Mouse (Mus musculus) stomach, embryonic 16.5 days (tissue): ENCODE results near the gene Cdk4. TPM values are rescaled to one million over a fixed set of nuclear protein-coding genes. Genes with fewer than 3 reads are reported as not detected.

ENCODE experiments used
- ATAC-seq: fragments of 200-750 bp; cut with Nextera tagmentation; 2 replicates; pipeline ENCODE4 v1.8.0; 2017; ENCODE audit warnings: moderate number of reproducible peaks, moderate TSS enrichment; ENCODE audit not compliant: insufficient read depth, low FRiP score
- H3K27ac ChIP-seq: fragments of 300-500 bp; sonication (generic); 2 replicates; pipeline ENCODE4 v1.5.1; 2014; ENCODE audit warnings: low read length
- H3K27me3 ChIP-seq: fragments of 300-500 bp; sonication (generic); 2 replicates; pipeline ENCODE4 v1.6.1; 2014; ENCODE audit warnings: low read length, control low read depth, mixed read lengths; ENCODE audit not compliant: control insufficient read depth, insufficient read depth
- H3K36me3 ChIP-seq: fragments of 300-500 bp; sonication (generic); 2 replicates; pipeline ENCODE4 v1.6.1; 2014; ENCODE audit warnings: low read length; ENCODE audit not compliant: control insufficient read depth, insufficient read depth
- H3K4me1 ChIP-seq: fragments of 300-500 bp; sonication (generic); 2 replicates; pipeline ENCODE4 v1.6.1; 2014; ENCODE audit warnings: low read length, control low read depth, mixed read lengths; ENCODE audit not compliant: control insufficient read depth, insufficient read depth
- H3K4me2 ChIP-seq: fragments of 300-500 bp; sonication (generic); 2 replicates; pipeline ENCODE4 v1.6.1; 2014; ENCODE audit warnings: low read depth, low read length, mixed read lengths
- H3K4me3 ChIP-seq: fragments of 300-500 bp; sonication (generic); replicated peaks from 2 replicates; pipeline ENCODE4 v1.5.1; 2014; ENCODE audit warnings: mild to moderate bottlenecking, low read length
- H3K9ac ChIP-seq: fragments of 300-500 bp; sonication (generic); 2 replicates; pipeline ENCODE4 v1.6.1; 2014; ENCODE audit warnings: low read length
- H3K9me3 ChIP-seq: fragments of 300-500 bp; sonication (generic); replicated peaks from 2 replicates; pipeline ENCODE4 v1.6.1; 2016; ENCODE audit warnings: low read length, control low read depth; ENCODE audit not compliant: control insufficient read depth
- WGBS: fragments of 180-500 bp; shearing (Covaris S2); extraction: QIAGEN DNeasy Blood & Tissue Kit; methylation state at CpG from one replicate; pipeline ENCODE4 v1.1.7; 2014; 5-methylcytosine and 5-hydroxymethylcytosine counted together
- polyA plus RNA-seq: library from polyadenylated mRNA; unstranded; fragments of >200 nt; fragmentation: Nextera tagmentation; extraction: Ambion mirVana; gene quantifications from 2 replicates; pipeline ENCODE4 v1.2.1, GENCODE M21; 2015

The Cdk4 gene
- polyA plus RNA-seq, 1 experiment from 2014 or later, result 1,208 TPM

DNA sequence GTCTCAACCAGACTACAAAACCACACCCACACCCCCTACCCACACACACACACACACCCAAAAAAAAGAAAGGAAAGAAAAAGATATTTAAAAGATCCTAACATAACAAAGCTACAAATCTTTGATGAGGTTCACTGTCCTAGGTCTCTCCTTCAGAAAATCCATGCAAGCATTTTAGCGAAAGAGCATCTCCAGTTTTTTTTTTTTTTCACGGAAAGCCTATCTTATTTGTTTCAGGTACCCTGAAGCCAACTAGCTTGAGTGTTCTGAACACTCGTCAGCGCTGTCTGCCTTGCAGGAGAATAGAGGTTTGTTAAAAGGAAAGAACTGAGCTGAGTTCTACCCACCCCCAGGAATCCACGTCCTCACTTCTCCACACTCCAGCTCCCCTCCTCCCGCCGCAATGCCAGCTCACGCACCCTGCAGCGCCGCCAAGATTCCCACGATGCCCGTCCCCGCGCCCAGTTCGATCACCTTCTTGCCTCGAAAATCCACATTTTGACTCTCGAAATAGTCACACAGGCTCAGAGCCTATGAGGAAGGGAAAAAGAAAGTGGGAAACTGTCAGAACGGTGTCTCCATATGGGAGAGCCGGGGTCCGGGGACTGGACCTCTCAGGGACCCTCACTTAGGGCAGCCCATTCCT is 22.6 kb upstream of the Cdk4 start:
- Histone ChIP-seq H3K9ac (peak overlapping the region; percentile 85), H3K4me2 (peak overlapping the region; percentile 98), H3K27me3 (no peaks in the 10 kb centered on the region), H3K9me3 (no peaks in the 10 kb centered on the region), H3K27ac (peak overlapping the region; percentile 77), H3K4me3 (peak overlapping the region; percentile 92), H3K4me1 (peaks cover 7% of the 10 kb centered on the region; the same call in 1 of the 2 replicates), H3K36me3 (0 out of 2 replicates have a peak, but pooled peaks cover 2% of the 10 kb centered on the region)
- ATAC-seq, result no peak
- 2% methylated on average over 20 of the region's 20 CpGs for WGBS

GRCm38 (mm10) chr10:127041274-127041766 is 22.0 kb upstream of the Cdk4 start, which contains the start of the genes Mettl1 and Eef1akmt3:
Gene Mettl1 (plus strand): TSS chr10:127041414.
Gene Eef1akmt3 (minus strand): TSS chr10:127041513.
- Histone ChIP-seq H3K36me3 (0 out of 2 replicates have a peak, but pooled peaks cover 2% of the 10 kb centered on the region), H3K4me1 (peaks cover 7% of the 10 kb centered on the region; the same call in 1 of the 2 replicates), H3K27me3 (no peaks in the 10 kb centered on the region), H3K4me2 (peak within 1 kb of the TSS; percentile 98), H3K4me3 (peak within 1 kb of the TSS; percentile 92), H3K27ac (peak within 1 kb of the TSS; percentile 77), H3K9ac (peak within 1 kb of the TSS; percentile 85), H3K9me3 (no peaks in the 10 kb centered on the region)
- ATAC-seq, result peak; percentile 65
- WGBS, result under 1% methylated on average over 28 of the region's 28 CpGs

DNA sequence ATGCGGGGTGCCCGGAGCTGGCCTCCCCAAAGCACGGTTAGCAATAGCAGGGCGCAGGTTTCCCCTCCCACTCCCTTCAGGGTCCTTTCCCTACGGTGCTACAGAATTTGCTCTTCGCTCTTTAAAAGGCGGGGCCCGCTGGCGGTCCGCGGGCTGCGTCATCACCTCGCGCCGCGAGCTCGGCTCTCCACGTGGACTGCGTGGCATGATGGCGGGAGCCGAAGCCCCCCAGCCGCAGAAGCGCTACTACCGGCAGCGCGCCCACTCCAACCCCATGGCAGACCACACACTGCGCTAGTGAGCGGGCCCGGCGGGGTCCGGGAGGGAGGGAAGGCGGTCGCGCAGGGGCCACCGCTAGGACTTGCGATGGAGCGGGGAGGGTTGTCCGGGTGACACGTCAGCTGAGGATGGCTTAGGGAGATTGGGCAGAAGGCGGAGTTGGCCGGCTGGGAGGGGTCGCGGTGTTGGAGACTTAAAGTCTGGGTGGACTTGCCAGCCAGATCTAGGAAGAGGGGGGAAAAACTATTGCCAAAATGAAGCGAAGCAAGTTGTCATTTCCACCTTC is 21.5 kb upstream of the Cdk4 start:
- H3K27ac ChIP-seq, result peak overlapping the region; percentile 77
- H3K4me1 ChIP-seq, result peaks cover 7% of the 10 kb centered on the region; the same call in 1 of the 2 replicates
- WGBS, result under 1% methylated on average over 44 of the region's 44 CpGs
- peak overlapping the region; percentile 85 for H3K9ac ChIP-seq
- H3K4me3 ChIP-seq, result peak overlapping the region; percentile 92
- H3K36me3 ChIP-seq, result 0 out of 2 replicates have a peak, but pooled peaks cover 2% of the 10 kb centered on the region
- peak overlapping the region; percentile 98 for H3K4me2 ChIP-seq
- no peaks in the 10 kb centered on the region for H3K9me3 ChIP-seq
- ATAC-seq, result peak; percentile 85
- H3K27me3 ChIP-seq, result no peaks in the 10 kb centered on the region

DNA sequence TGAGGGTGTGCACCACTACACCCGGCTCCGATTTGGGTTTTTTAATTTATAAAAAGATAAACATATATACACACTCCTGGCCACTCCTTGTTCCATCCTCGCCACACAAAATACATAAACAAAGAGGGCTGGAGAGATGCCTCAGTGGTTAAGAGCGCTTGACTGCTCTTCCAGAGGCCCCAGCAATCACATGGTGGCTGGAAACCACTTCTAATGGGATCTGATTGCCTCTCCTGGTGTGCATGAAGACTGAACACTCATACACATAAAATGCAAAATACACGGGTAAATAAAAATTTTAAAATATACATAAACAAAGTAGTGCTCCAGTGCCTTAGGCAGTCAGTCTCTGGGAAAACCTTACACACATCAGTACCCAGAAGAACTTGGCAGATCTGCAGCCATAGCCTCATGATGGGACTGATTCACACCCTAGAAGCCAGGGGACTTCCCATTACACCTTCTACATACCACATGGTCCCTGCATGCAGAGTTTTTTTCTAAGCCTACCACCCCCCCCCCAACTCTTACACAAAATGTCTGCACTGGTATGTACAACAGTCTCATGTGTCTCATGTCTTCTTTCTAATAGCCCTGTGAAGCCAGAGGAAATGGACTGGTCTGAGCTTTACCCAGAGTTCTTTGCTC is 20.7 kb upstream of the Cdk4 start:
- peak overlapping the region; percentile 92 for H3K4me3 ChIP-seq
- peaks cover 2% of the 10 kb centered on the region for H3K27me3 ChIP-seq
- H3K36me3 ChIP-seq, result 0 out of 2 replicates have a peak, but pooled peaks cover 2% of the 10 kb centered on the region
- 15% methylated on average over 5 of the region's 5 CpGs for WGBS
- peaks cover 7% of the 10 kb centered on the region; the same call in 1 of the 2 replicates for H3K4me1 ChIP-seq
- peak overlapping the region; percentile 85 for H3K9ac ChIP-seq
- H3K27ac ChIP-seq, result no peak overlapping the region
- no peaks in the 10 kb centered on the region for H3K9me3 ChIP-seq
- no peak for ATAC-seq
- H3K4me2 ChIP-seq, result peak overlapping the region; percentile 98

- Histone ChIP-seq H3K4me1 (peaks cover 7% of the 10 kb centered on the region; the same call in 1 of the 2 replicates), H3K27me3 (peaks cover 8% of the 10 kb centered on the region), H3K9me3 (no peaks in the 10 kb centered on the region), H3K4me3 (no peak overlapping the region), H3K4me2 (no peak overlapping the region), H3K27ac (no peak overlapping the region), H3K9ac (no peak overlapping the region), H3K36me3 (0 out of 2 replicates have a peak, but pooled peaks cover 2% of the 10 kb centered on the region)
- no peak for ATAC-seq
- WGBS, result 88% methylated on average over 6 of the region's 6 CpGs
These were observed 20.1 kb upstream of the Cdk4 start for GRCm38 (mm10) chr10:127043187-127043586.

DNA sequence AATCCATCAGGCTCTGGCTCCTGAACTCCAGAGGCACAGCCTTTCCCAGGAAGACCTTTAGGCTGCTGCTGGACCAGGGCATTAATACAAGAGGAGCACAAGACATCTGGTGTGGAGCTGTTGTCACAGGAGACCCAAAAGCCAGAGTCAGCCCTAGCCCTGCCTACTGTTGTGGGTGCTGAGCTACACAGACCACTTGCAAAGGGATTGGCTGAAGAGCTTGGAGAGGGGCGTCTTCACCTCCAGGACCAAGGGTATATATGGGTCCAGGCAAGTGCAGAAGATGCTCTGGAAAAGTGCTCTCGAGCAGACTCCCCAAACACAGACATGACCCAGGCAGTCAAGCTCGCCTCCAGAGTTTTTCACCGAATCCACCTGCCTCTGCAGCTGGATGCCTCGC is 15.4 kb upstream of the Cdk4 start, which contains the start of gene Cyp27b1:
Cyp27b1 (plus strand) TSS at position 297 of the 400 bp plus-strand sequence.
- Histone ChIP-seq H3K4me1 (peaks cover 12% of the 10 kb centered on the region), H3K9me3 (no peaks in the 10 kb centered on the region), H3K36me3 (0 out of 2 replicates have a peak, but pooled peaks cover 2% of the 10 kb centered on the region), H3K27me3 (peaks cover 45% of the 10 kb centered on the region), H3K4me2 (peak within 1 kb of the TSS; percentile 51), H3K27ac (no peak within 1 kb of the TSS), H3K9ac (peak within 1 kb of the TSS; percentile 43), H3K4me3 (peak within 1 kb of the TSS; percentile 31)
- 30% methylated on average over 5 of the region's 5 CpGs for WGBS
- no peak for ATAC-seq

DNA sequence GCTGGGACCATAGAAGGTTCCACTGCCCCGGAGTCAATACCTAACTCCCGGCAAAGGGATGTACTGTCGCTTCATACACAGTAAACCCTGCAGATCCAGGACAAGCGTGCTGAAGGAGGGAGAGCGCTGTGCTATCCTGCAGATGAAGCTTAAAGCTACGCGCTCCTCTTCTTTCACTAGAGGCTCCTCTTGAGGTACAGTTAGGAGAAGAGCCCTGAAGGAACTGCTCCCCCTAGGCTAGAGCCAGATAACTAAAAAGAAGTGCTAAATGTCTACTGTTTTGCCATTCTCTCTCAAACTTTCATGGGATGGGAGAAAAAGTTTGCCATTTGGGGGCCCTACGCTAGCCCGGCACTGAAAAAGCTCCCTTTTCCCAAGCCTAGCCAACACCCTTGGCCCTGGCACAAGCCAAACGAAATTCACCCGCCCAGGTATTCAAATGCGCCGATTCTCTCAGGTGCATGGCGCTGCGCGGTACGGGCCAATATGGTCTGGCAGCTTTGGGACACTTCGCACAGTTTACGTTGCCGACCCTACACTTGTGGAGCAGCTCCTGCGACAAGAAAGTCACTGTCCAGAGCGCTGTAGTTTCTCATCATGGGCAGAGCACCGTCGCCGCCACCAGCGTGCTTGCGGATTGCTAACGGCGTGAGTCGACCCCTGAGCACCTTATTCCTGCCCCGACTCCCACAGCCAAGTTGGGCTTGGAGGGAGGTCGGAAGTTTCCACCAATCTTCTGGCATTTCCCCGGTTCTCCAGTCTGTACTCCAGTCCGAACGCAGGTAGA is 14.5 kb upstream of the Cdk4 start:
- H3K4me1 ChIP-seq, result peaks cover 11% of the 10 kb centered on the region
- H3K4me2 ChIP-seq, result peak overlapping the region; percentile 51
- WGBS, result 5% methylated on average over 35 of the region's 35 CpGs
- peak overlapping the region; percentile 43 for H3K9ac ChIP-seq
- H3K27ac ChIP-seq, result no peak overlapping the region
- 0 out of 2 replicates have a peak, but pooled peaks cover 2% of the 10 kb centered on the region for H3K36me3 ChIP-seq
- H3K4me3 ChIP-seq, result peak overlapping the region; percentile 31
- no peaks in the 10 kb centered on the region for H3K9me3 ChIP-seq
- H3K27me3 ChIP-seq, result peaks cover 45% of the 10 kb centered on the region
- no peak for ATAC-seq

GRCm38 (mm10) chr10:127049395-127050118 is 13.8 kb upstream of the Cdk4 start:
- peak; percentile 51; the same call in 1 of the 2 replicates for ATAC-seq
- Histone ChIP-seq H3K9ac (peak overlapping the region; percentile 43), H3K4me2 (peak overlapping the region; percentile 51), H3K4me3 (peak overlapping the region; percentile 31), H3K4me1 (peaks cover 11% of the 10 kb centered on the region), H3K27me3 (peaks cover 45% of the 10 kb centered on the region), H3K36me3 (0 out of 2 replicates have a peak, but pooled peaks cover 2% of the 10 kb centered on the region), H3K27ac (no peak overlapping the region), H3K9me3 (no peaks in the 10 kb centered on the region)
- 3% methylated on average over 29 of the region's 29 CpGs for WGBS
